Mouse (Mus musculus) adrenal gland, adult 8-10 months (tissue): ENCODE results near the gene Gfod2. TPM values are rescaled to one million over a fixed set of nuclear protein-coding genes. Genes with fewer than 3 reads are reported as not detected.
A peak's percentile ranks its signal among the peaks of the same experiment; 100 is the strongest.

ENCODE experiments used
- DNase-seq: peaks from one replicate; pipeline ENCODE4 v3.0.0; 2022
- total RNA-seq, 4 experiments: library from RNA; stranded (reverse); gene quantifications; 2 replicates each; pipeline ENCODE4 v1.2.4; 2022

Gene Gfod2
- 10 to 100 TPM in 2 of 4 experiments, 1 to 10 TPM in 2; 8.9 to 10.9 (median 10.0) TPM for total RNA-seq

- peak; percentile 96 for DNase-seq
Measured at GRCm38 (mm10) chr8:105758277-105759108, at the start of gene Gfod2. Gfod2 (minus strand) TSS chr8:105758664.

GRCm38 (mm10) chr8:105807766-105808165 is 49.3 kb upstream of the Gfod2 start:
- DNase-seq, result no peak

GRCm38 (mm10) chr8:105805964-105806363 is 47.5 kb upstream of the Gfod2 start:
- DNase-seq, result no peak

- no peak for DNase-seq
Measured at GRCm38 (mm10) chr8:105805346-105805745, 46.9 kb upstream of the Gfod2 start.

- no peak for DNase-seq
Measured at GRCm38 (mm10) chr8:105804797-105805196, 46.3 kb upstream of the Gfod2 start.

- no peak for DNase-seq
Measured at GRCm38 (mm10) chr8:105801153-105801904, 42.9 kb upstream of the Gfod2 start.

- peak; percentile 70 for DNase-seq
Measured at GRCm38 (mm10) chr8:105799091-105799812, 40.8 kb upstream of the Gfod2 start.

GRCm38 (mm10) chr8:105798408-105798807 is 39.9 kb upstream of the Gfod2 start:
- DNase-seq, result no peak

- no peak for DNase-seq
Measured at GRCm38 (mm10) chr8:105795785-105796184, 37.3 kb upstream of the Gfod2 start.

- no peak for DNase-seq
Measured at GRCm38 (mm10) chr8:105794009-105794598, 35.6 kb upstream of the Gfod2 start.

- no peak for DNase-seq
Measured at GRCm38 (mm10) chr8:105793331-105793730, 34.9 kb upstream of the Gfod2 start.

- no peak for DNase-seq
Measured at GRCm38 (mm10) chr8:105789626-105790025, 31.2 kb upstream of the Gfod2 start.

- DNase-seq, result no peak
Measured at GRCm38 (mm10) chr8:105788927-105789326, 30.5 kb upstream of the Gfod2 start.

- no peak for DNase-seq
Measured at GRCm38 (mm10) chr8:105788241-105788640, 29.8 kb upstream of the Gfod2 start.

GRCm38 (mm10) chr8:105780298-105780697 is 21.8 kb upstream of the Gfod2 start:
- DNase-seq, result no peak

GRCm38 (mm10) chr8:105777833-105778232 is 19.4 kb upstream of the Gfod2 start:
- no peak for DNase-seq

GRCm38 (mm10) chr8:105774498-105774897 is 16.0 kb upstream of the Gfod2 start:
- DNase-seq, result no peak

GRCm38 (mm10) chr8:105773441-105773861 is 15.0 kb upstream of the Gfod2 start:
- peak; percentile 27 for DNase-seq

GRCm38 (mm10) chr8:105771398-105772175 is 13.1 kb upstream of the Gfod2 start:
- no peak for DNase-seq

- DNase-seq, result no peak
Measured at GRCm38 (mm10) chr8:105770609-105771008, 12.1 kb upstream of the Gfod2 start.

GRCm38 (mm10) chr8:105768485-105769257 is 10.2 kb upstream of the Gfod2 start:
- DNase-seq, result no peak
